Mouse (Mus musculus): ENCODE measurements at regions not wholly inside any gene's neighbourhood (a gene's known extent, or its start where the extent isn't known, plus 50 kb on each side); places are given as distances from the start of the nearest gene placed in this dataset.
A peak's percentile ranks its signal among the peaks of the same experiment; 100 is the strongest.

- peak; percentile 14 to 24 for DNase-seq (ENCODE audit: low spot score in 2 of 2)
- intact Hi-C loops (cut with DNase I), result loop anchor here (5.0 kb wide), 2 partner anchors 129 to 204 kb away; no protein-coding TSS in a partner anchor
These were observed 116.4 kb upstream of the Cops8 start for GRCm38 (mm10) chr1:90486349-90486839.

GRCm38 (mm10) chr1:90487886-90488285 is 114.9 kb upstream of the Cops8 start:
- intact Hi-C loops (cut with DNase I), result loop anchor here (5.0 kb wide), 2 partner anchors 131 to 206 kb away; no protein-coding TSS in a partner anchor
- DNase-seq (ENCODE audit: low spot score in 2 of 2), result peak in 1 of 2 experiments; percentile 48

- intact Hi-C loops (cut with DNase I), result loop anchor here (5.0 kb wide), 2 partner anchors 132 to 207 kb away; no protein-coding TSS in a partner anchor
- peak; percentile 24 to 52 for DNase-seq (ENCODE audit: low spot score in 2 of 2)
These were observed 113.8 kb upstream of the Cops8 start for GRCm38 (mm10) chr1:90488991-90489390.

GRCm38 (mm10) chr1:90490335-90490734 is 112.4 kb upstream of the Cops8 start:
- no peak for DNase-seq (ENCODE audit: low spot score in 2 of 2)
- intact Hi-C loops (cut with DNase I), result no loop called here

- DNase-seq (ENCODE audit: low spot score in 2 of 2), result no peak
- intact Hi-C loops (cut with DNase I), result no loop called here
These were observed 109.3 kb upstream of the Cops8 start for GRCm38 (mm10) chr1:90493481-90493880.

- peak in 1 of 2 experiments; percentile 20 for DNase-seq (ENCODE audit: low spot score in 2 of 2)
- intact Hi-C loops (cut with DNase I), result no loop called here
These were observed 107.6 kb upstream of the Cops8 start for GRCm38 (mm10) chr1:90495174-90495573.

GRCm38 (mm10) chr1:90497568-90497967 is 105.2 kb upstream of the Cops8 start:
- no peak for DNase-seq (ENCODE audit: low spot score in 2 of 2)
- intact Hi-C loops (cut with DNase I), result no loop called here

- no peak for DNase-seq (ENCODE audit: low spot score in 2 of 2)
- intact Hi-C loops (cut with DNase I), result no loop called here
These were observed 101.4 kb upstream of the Cops8 start for GRCm38 (mm10) chr1:90501373-90501772.

- intact Hi-C loops (cut with DNase I), result no loop called here
- DNase-seq (ENCODE audit: low spot score in 2 of 2), result no peak
These were observed 100.4 kb upstream of the Cops8 start for GRCm38 (mm10) chr1:90502371-90502770.

- DNase-seq (ENCODE audit: low spot score in 2 of 2), result no peak
- intact Hi-C loops (cut with DNase I), result no loop called here
These were observed 99.8 kb upstream of the Cops8 start for GRCm38 (mm10) chr1:90502771-90503540.

GRCm38 (mm10) chr1:90504583-90505080 is 98.1 kb upstream of the Cops8 start:
- intact Hi-C loops (cut with DNase I), result no loop called here
- no peak for DNase-seq (ENCODE audit: low spot score in 2 of 2)

GRCm38 (mm10) chr1:90505599-90505998 is 97.2 kb upstream of the Cops8 start:
- intact Hi-C loops (cut with DNase I), result no loop called here
- DNase-seq (ENCODE audit: low spot score in 2 of 2), result no peak

GRCm38 (mm10) chr1:90506582-90506981 is 96.2 kb upstream of the Cops8 start:
- intact Hi-C loops (cut with DNase I), result no loop called here
- DNase-seq (ENCODE audit: low spot score in 2 of 2), result no peak

GRCm38 (mm10) chr1:90509371-90509770 is 93.4 kb upstream of the Cops8 start:
- intact Hi-C loops (cut with DNase I), result no loop called here
- DNase-seq (ENCODE audit: low spot score in 2 of 2), result peak in 1 of 2 experiments; percentile 15

GRCm38 (mm10) chr1:90513442-90514070 is 89.2 kb upstream of the Cops8 start:
- DNase-seq (ENCODE audit: low spot score in 2 of 2), result no peak
- intact Hi-C loops (cut with DNase I), result no loop called here

GRCm38 (mm10) chr1:90514176-90514575 is 88.6 kb upstream of the Cops8 start:
- DNase-seq (ENCODE audit: low spot score in 2 of 2), result no peak
- intact Hi-C loops (cut with DNase I), result no loop called here

- DNase-seq (ENCODE audit: low spot score in 2 of 2), result no peak
- intact Hi-C loops (cut with DNase I), result no loop called here
These were observed 84.1 kb upstream of the Cops8 start for GRCm38 (mm10) chr1:90518584-90519265.

- intact Hi-C loops (cut with DNase I), result no loop called here
These were observed 83.2 kb upstream of the Cops8 start for GRCm38 (mm10) chr1:90519284-90520275.

GRCm38 (mm10) chr1:90522294-90522693 is 80.5 kb upstream of the Cops8 start:
- no peak for DNase-seq (ENCODE audit: low spot score in 2 of 2)

More at GRCm38 (mm10) chr1:90519284-90520275, 83.2 kb upstream of the Cops8 start:
- DNase-seq (ENCODE audit: low spot score in 2 of 2), result no peak

More at GRCm38 (mm10) chr1:90522294-90522693, 80.5 kb upstream of the Cops8 start:
- intact Hi-C loops (cut with DNase I), result no loop called here
